Mouse (Mus musculus): ENCODE measurements at regions not wholly inside any gene's neighbourhood (a gene's known extent, or its start where the extent isn't known, plus 50 kb on each side); places are given as distances from the start of the nearest gene placed in this dataset.

GRCm38 (mm10) chr14:73878866-73879419, 217.9 kb downstream of the Gm21750 start:
- H3K4me3 ChIP-seq (replicated peaks): no peak overlapping the region
- ATAC-seq (ENCODE audit: low FRiP score): no peak
- no peak overlapping the region for H3K9ac ChIP-seq (replicated peaks)
- no peaks in the 10 kb centered on the region for H3K36me3 ChIP-seq
- H3K9me3 ChIP-seq (replicated peaks): no peaks in the 10 kb centered on the region
- H3K4me2 ChIP-seq: no peak overlapping the region
- no peaks in the 10 kb centered on the region for H3K4me1 ChIP-seq
- H3K27me3 ChIP-seq (replicated peaks): no peaks in the 10 kb centered on the region
- 72% methylated on average over 3 of the region's 3 CpGs for WGBS
- H3K27ac ChIP-seq (replicated peaks): no peak overlapping the region

- ATAC-seq (ENCODE audit: low FRiP score): no peak
- H3K4me2 ChIP-seq: no peak overlapping the region
- no peaks in the 10 kb centered on the region for H3K9me3 ChIP-seq (replicated peaks)
- H3K4me1 ChIP-seq: no peaks in the 10 kb centered on the region
- H3K4me3 ChIP-seq (replicated peaks): no peak overlapping the region
- no peaks in the 10 kb centered on the region for H3K36me3 ChIP-seq
- H3K27me3 ChIP-seq (replicated peaks): no peaks in the 10 kb centered on the region
- WGBS: 82% methylated on average over 2 of the region's 2 CpGs
- H3K27ac ChIP-seq (replicated peaks): no peak overlapping the region
- no peak overlapping the region for H3K9ac ChIP-seq (replicated peaks)
Observed at GRCm38 (mm10) chr14:73891451-73891850, 230.4 kb downstream of the Gm21750 start.

- Histone ChIP-seq H3K9me3 (replicated peaks) (no peaks in the 10 kb centered on the region), H3K4me1 (no peaks in the 10 kb centered on the region), H3K4me3 (replicated peaks) (no peak overlapping the region), H3K9ac (replicated peaks) (no peak overlapping the region), H3K36me3 (no peaks in the 10 kb centered on the region), H3K27ac (replicated peaks) (no peak overlapping the region), H3K27me3 (replicated peaks) (no peaks in the 10 kb centered on the region), H3K4me2 (no peak overlapping the region)
- no peak for ATAC-seq (ENCODE audit: low FRiP score)
- 82% methylated on average over 2 of the region's 2 CpGs for WGBS
Observed at GRCm38 (mm10) chr14:73894844-73895243, 233.8 kb downstream of the Gm21750 start.

DNA sequence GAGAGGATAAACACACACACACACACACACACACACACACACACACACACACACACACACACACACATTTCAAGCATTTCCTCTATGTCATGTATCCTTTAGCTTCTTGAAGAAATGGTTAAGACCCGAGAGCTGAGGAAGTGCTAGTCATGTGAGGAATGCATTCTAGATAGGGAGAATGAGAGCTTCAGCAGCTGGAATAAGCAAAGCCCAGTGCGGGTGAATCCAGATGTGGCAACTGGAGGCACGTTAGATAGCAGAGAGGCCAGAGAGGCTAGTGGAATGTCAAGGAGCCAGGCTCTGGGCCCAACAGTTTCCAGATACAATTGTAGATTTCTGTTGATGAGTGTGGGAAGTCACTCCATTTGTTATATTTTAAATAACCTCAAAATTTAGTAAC, 234.2 kb downstream of the Gm21750 start:
- no peaks in the 10 kb centered on the region for H3K4me1 ChIP-seq
- no peaks in the 10 kb centered on the region for H3K36me3 ChIP-seq
- no peak overlapping the region for H3K27ac ChIP-seq (replicated peaks)
- no peak overlapping the region for H3K4me2 ChIP-seq
- ATAC-seq (ENCODE audit: low FRiP score): no peak
- H3K27me3 ChIP-seq (replicated peaks): no peaks in the 10 kb centered on the region
- H3K9ac ChIP-seq (replicated peaks): no peak overlapping the region
- H3K9me3 ChIP-seq (replicated peaks): no peaks in the 10 kb centered on the region
- 77% methylated on average over 3 of the region's 3 CpGs for WGBS
- H3K4me3 ChIP-seq (replicated peaks): no peak overlapping the region

DNA sequence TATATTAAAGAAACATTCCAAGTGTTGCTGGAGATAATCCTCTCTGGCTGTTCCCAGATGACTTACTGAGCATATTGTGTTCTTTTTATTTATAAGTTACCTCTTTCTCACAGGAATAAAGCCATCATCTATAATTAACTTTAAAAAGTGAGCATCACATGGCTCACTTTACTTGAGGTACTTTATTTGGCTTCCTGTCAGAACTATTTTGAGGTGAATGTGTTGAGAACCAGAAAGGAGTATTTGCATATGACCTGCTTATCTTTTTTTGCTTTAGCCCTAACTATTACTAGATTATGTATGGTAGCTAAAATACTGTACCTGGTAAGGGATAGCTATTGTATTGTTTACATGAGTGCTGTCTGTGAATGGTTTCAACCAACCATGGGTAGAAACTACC, 238.1 kb downstream of the Gm21750 start:
- Histone ChIP-seq H3K9ac (replicated peaks) (no peak overlapping the region), H3K4me3 (replicated peaks) (no peak overlapping the region), H3K27ac (replicated peaks) (no peak overlapping the region), H3K27me3 (replicated peaks) (no peaks in the 10 kb centered on the region), H3K36me3 (no peaks in the 10 kb centered on the region), H3K4me2 (no peak overlapping the region), H3K4me1 (no peaks in the 10 kb centered on the region), H3K9me3 (replicated peaks) (no peaks in the 10 kb centered on the region)
- ATAC-seq (ENCODE audit: low FRiP score): no peak

DNA sequence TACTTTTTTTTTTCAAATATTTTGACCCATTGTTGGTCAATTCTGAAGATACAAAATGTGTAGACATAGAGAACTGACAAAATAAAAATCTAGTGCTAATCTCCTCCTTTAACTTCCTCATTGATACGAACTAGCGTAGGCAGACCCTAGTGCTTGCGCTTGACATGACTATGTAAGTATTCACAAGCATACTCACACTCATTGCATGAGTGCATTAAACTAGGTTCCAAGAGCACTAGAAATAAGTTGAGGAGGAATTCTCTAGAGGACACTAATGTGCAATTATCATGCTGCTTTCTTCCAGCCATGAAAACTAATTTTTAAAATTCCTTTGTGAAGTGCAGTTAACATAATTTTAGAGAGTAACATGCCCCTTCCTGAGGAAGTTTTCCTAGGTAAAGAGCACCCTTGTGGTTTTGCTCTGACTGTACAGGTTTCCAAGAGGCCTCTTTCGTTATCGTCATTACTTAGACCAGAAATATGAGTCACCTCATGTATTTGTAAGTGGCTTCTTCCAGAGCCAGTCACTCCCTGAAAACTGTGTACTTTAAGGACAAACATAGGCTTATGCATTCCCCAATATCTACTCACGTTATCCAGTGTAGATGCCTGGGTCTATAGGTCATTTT, 241.2 kb downstream of the Gm21750 start:
- Histone ChIP-seq H3K4me2 (no peak overlapping the region), H3K9me3 (replicated peaks) (no peaks in the 10 kb centered on the region), H3K27me3 (replicated peaks) (no peaks in the 10 kb centered on the region), H3K4me3 (replicated peaks) (no peak overlapping the region), H3K36me3 (no peaks in the 10 kb centered on the region), H3K9ac (replicated peaks) (no peak overlapping the region), H3K27ac (replicated peaks) (no peak overlapping the region), H3K4me1 (no peaks in the 10 kb centered on the region)
- 85% methylated on average over 6 of the region's 6 CpGs for WGBS
- ATAC-seq (ENCODE audit: low FRiP score): no peak

DNA sequence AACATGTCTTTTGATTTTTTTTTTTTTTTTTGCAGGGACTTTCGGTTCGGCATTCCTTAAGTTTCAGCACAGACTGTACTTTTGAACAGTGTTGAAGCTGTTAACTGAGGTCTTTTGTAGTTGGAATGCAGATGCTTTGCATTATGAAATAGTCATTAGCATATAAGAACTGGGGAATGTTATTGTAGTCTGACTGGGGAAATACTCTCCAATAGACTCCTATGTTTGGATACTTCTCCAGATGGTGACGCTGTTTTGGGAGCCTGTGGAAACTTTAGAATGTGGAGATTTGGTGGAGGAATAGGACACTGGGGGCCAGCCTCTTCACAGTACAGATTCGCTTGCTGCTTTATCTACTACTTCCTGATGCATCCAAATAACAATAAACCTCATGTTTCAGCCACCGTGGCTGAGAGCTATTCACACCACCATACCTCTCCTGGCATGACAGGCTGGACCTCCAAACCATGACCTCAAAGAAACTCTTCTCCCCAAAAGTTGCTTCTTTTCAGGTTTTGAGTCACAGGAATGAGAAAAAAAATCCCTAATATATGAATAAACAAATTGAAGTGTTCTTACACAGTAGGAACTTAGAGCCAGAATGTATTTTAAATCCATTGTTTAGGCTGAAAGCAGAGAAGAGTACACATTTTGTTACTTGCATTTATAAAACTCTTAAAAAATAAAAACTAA, 252.9 kb downstream of the Gm21750 start:
- 69% methylated on average over 5 of the region's 5 CpGs for WGBS
- H3K4me1 ChIP-seq: no peaks in the 10 kb centered on the region
- ATAC-seq (ENCODE audit: low FRiP score): no peak

DNA sequence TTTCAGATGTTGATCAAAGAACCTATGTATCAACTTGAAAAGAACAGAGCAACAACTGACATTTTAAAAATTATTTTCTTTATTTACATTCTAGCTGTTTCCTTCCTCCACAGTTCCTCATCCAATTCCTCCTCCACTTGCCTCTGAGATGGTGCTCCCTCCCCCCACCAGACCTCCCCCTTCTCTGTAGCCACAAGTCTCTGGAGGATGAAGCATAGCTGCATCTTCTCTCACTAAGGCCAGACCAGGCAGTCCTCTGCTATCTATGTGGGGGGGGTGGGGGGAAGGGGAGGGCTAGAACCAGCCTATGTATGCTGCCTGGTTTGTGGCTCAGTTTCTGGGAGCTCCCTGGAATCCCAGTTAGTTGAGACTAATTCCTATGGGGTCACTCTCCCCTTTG, 255.0 kb downstream of the Gm21750 start:
- Histone ChIP-seq H3K9me3 (replicated peaks) (no peaks in the 10 kb centered on the region), H3K4me3 (replicated peaks) (no peak overlapping the region), H3K27me3 (replicated peaks) (no peaks in the 10 kb centered on the region), H3K4me2 (no peak overlapping the region), H3K9ac (replicated peaks) (no peak overlapping the region), H3K4me1 (no peaks in the 10 kb centered on the region), H3K27ac (replicated peaks) (no peak overlapping the region), H3K36me3 (no peaks in the 10 kb centered on the region)
- no peak for ATAC-seq (ENCODE audit: low FRiP score)

More for the DNA sequence above, 252.9 kb downstream of the Gm21750 start:
- Histone ChIP-seq H3K9me3 (replicated peaks) (no peaks in the 10 kb centered on the region), H3K4me3 (replicated peaks) (no peak overlapping the region), H3K4me2 (no peak overlapping the region), H3K36me3 (no peaks in the 10 kb centered on the region), H3K27me3 (replicated peaks) (no peaks in the 10 kb centered on the region), H3K27ac (replicated peaks) (no peak overlapping the region), H3K9ac (replicated peaks) (no peak overlapping the region)

DNA sequence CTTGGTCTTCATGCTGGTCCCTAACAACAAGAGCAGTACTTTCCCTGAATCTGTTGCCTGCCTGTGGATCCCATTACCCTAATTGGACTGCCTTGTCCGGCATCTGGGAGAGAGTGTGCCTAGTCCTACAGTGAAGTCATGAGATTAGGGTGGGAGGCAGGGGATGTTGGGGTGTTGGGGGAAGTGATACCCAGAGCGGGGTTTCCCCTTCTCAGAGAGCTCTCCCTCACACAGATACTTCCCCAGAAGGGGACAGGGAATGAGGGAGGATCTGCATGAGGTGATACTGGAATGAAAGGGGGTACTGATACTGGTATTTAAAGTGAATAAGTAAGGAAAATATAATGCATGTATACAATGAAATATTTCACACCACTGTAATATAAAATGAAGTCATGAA, 270.1 kb downstream of the Gm21750 start:
- H3K36me3 ChIP-seq: no peaks in the 10 kb centered on the region
- H3K27ac ChIP-seq (replicated peaks): no peak overlapping the region
- no peaks in the 10 kb centered on the region for H3K27me3 ChIP-seq (replicated peaks)
- WGBS: 79% methylated on average over 2 of the region's 2 CpGs
- no peak for ATAC-seq (ENCODE audit: low FRiP score)
- H3K9ac ChIP-seq (replicated peaks): no peak overlapping the region
- no peak overlapping the region for H3K4me3 ChIP-seq (replicated peaks)
- H3K9me3 ChIP-seq (replicated peaks): no peaks in the 10 kb centered on the region
- no peaks in the 10 kb centered on the region for H3K4me1 ChIP-seq
- no peak overlapping the region for H3K4me2 ChIP-seq

DNA sequence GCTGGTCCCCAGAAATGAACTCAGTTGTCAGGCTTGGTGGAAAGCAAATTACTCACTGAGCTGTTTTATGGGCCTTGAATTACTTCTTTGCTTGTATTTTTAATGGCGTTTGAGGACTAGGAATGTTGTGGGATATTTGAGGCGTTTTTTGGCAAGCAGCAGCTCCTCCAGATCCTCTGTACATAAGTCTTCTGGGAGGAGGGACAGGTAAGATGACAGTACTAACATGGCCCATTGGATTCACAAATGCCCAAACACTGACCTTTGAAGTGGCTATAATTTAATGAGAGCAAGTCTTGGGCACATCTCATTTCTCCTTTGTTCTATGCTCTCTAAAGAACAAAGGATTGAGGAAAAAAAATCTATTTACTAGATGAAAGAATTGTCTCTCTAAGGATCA, 286.3 kb downstream of the Gm21750 start:
- H3K4me2 ChIP-seq: no peak overlapping the region

DNA sequence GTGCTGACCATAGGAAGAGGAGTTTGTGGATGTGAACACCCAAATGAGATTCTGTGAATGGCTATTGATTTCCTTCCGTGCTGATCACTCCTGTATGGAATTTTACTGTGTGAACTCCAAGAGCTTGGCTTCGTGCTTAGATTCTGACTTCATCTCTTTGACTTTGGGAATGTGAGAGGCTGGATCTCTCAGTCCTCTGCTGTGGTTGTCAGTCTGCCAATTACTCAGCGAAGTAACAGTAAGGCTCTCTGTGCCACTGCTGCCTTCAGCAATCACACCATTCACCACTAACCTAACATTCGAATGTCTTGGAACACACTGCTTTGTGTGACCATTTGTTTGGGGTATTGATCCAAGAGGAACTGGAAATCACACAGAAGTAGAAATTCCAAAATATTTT, 291.5 kb downstream of the Gm21750 start:
- H3K9ac ChIP-seq (replicated peaks): no peak overlapping the region
- H3K27me3 ChIP-seq (replicated peaks): no peaks in the 10 kb centered on the region
- no peak overlapping the region for H3K27ac ChIP-seq (replicated peaks)
- H3K4me2 ChIP-seq: no peak overlapping the region
- no peak overlapping the region for H3K4me3 ChIP-seq (replicated peaks)
- ATAC-seq (ENCODE audit: low FRiP score): no peak
- no peaks in the 10 kb centered on the region for H3K36me3 ChIP-seq
- H3K4me1 ChIP-seq: no peaks in the 10 kb centered on the region
- H3K9me3 ChIP-seq (replicated peaks): no peaks in the 10 kb centered on the region
- 83% methylated on average over 4 of the region's 4 CpGs for WGBS

More for the DNA sequence above, 286.3 kb downstream of the Gm21750 start:
- Histone ChIP-seq H3K27me3 (replicated peaks) (no peaks in the 10 kb centered on the region), H3K4me3 (replicated peaks) (no peak overlapping the region), H3K36me3 (no peaks in the 10 kb centered on the region), H3K4me1 (no peaks in the 10 kb centered on the region), H3K27ac (replicated peaks) (no peak overlapping the region), H3K9me3 (replicated peaks) (no peaks in the 10 kb centered on the region), H3K9ac (replicated peaks) (no peak overlapping the region)
- WGBS: 47% methylated on average over 2 of the region's 2 CpGs
- ATAC-seq (ENCODE audit: low FRiP score): no peak

DNA sequence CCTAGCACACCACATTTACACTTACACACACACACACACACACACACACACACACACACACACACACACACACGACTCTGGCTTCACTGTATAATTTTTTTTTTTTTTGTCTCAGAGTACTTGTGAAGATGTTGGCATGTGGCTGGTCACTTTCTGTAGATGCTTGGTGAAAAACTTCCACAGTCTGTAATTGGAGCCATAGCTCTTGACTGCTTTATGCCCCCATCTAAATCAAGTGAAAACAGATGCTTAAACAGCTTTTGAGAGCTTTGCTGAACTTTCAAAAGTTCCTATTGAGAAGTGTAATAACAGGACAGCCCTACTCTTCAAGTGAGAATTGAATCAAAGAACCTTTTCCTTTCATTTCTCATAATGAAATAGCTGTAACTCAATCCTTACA, 317.7 kb downstream of the Gm21750 start:
- Histone ChIP-seq H3K9ac (replicated peaks) (no peak overlapping the region), H3K4me1 (no peaks in the 10 kb centered on the region), H3K36me3 (no peaks in the 10 kb centered on the region), H3K27ac (replicated peaks) (no peak overlapping the region), H3K27me3 (replicated peaks) (no peaks in the 10 kb centered on the region), H3K9me3 (replicated peaks) (no peaks in the 10 kb centered on the region), H3K4me2 (no peak overlapping the region), H3K4me3 (replicated peaks) (no peak overlapping the region)
- WGBS: 61% methylated on average over 1 of the region's 1 CpGs
- no peak for ATAC-seq (ENCODE audit: low FRiP score)

Measured in neural tube, embryonic 15.5 days (tissue).